Mouse (Mus musculus): ENCODE data around the gene Sox13. TPM values are rescaled to one million over a fixed set of nuclear protein-coding genes. Genes with fewer than 3 reads are reported as not detected.

Gene Sox13
- polyA plus RNA-seq, 1 experiment: 0.80 TPM

DNA sequence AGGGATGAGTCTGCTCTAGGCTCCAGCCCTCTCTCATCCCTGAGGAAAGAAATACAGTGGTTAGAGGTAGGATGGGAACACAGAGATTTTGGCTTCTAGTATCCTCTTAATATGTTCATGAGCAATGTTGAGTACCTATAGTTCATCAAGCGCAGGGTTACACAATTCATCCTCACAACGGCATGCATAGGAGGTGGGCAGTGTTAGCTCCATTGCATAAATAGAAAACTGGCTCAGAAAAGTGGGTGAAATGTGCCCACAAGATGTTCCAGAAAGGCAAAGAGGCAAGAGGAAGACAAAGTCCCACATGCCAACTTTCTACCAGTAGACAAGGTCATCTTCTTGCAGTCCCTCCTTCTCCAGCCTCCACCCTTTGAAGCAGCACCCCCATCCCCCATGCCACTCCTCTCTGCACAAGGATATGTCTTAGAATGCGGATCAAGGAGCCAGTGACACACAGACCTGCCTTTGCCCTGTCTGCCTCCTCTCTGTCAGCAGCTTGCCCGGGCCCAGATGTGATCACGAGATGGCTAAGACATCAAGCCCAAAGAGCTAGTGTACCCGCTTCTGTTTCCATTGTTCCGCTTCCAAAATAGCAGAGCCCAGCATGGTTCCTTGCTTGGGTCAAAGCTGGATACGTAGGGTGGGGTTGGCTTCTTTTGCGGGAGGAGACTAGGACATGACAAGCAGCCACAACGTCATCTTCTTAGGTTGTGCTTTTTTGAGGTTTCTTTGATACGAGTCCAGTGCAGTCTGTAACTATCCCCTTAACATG is 91.3 kb downstream of the Sox13 start:
- H3K4me2 ChIP-seq (ENCODE audit: low read depth): no peak overlapping the region
- no peak for TF ChIP-seq REST (IDR thresholded peaks at IDR 0.05; ENCODE audit: insufficient read depth, insufficient read length)
- no peak for TF ChIP-seq TCF3 (IDR thresholded peaks at IDR 0.05; ENCODE audit: insufficient read length, low read depth)
- no peak for TF ChIP-seq POLR2A (IDR thresholded peaks at IDR 0.05; ENCODE audit: insufficient read length, low read depth)
- no peak for TF ChIP-seq MYOG (IDR thresholded peaks at IDR 0.05; ENCODE audit: control insufficient read depth in 1 of 3, insufficient read depth in 1 of 3, insufficient read length in 2 of 3, low read depth in 2 of 3)
- TF ChIP-seq SRF (IDR thresholded peaks at IDR 0.05; ENCODE audit: control insufficient read depth, insufficient read length, low read depth): no peak
- no peak for TF ChIP-seq MAX (IDR thresholded peaks at IDR 0.05; ENCODE audit: low read depth)
- no peak for TF ChIP-seq TCF12 (IDR thresholded peaks at IDR 0.05; ENCODE audit: insufficient read depth, poor library complexity, severe bottlenecking)
- TF ChIP-seq POLR2AphosphoS2 (IDR thresholded peaks at IDR 0.05; ENCODE audit: insufficient read length, low read depth): no peak
- no peak for TF ChIP-seq E2F4 (IDR thresholded peaks at IDR 0.05; ENCODE audit: insufficient read depth)
- TF ChIP-seq USF1 (IDR thresholded peaks at IDR 0.05; ENCODE audit: low read depth): no peak
- TF ChIP-seq CEBPB (IDR thresholded peaks at IDR 0.05; ENCODE audit: insufficient read depth, poor library complexity, severe bottlenecking): no peak
- TF ChIP-seq MYOD1 (IDR thresholded peaks at IDR 0.05; ENCODE audit: control insufficient read depth in 1 of 3, insufficient read length in 2 of 3, low read depth in 2 of 3): no peak
- H3K4me3 ChIP-seq: no peak overlapping the region
- H3K27me3 ChIP-seq (ENCODE audit: control insufficient read depth, insufficient read depth, insufficient read length): peaks cover 33% of the 10 kb centered on the region
- H3K36me3 ChIP-seq (ENCODE audit: control insufficient read depth, insufficient read depth): no peaks in the 10 kb centered on the region
- H3ac ChIP-seq (ENCODE audit: control insufficient read depth, insufficient read length): no peak overlapping the region
- no peaks in the 10 kb centered on the region for H3K79me2 ChIP-seq (ENCODE audit: control insufficient read depth, insufficient read depth)

Other genes starting within 250 kb of the Sox13 start
- gene Golt1a, start 114.6 kb downstream of the Sox13 start, polyA plus RNA-seq (2012; fragmentation: generic; extraction: Trizol): not detected
- not detected for gene Kiss1, start 102.5 kb downstream of the Sox13 start, polyA plus RNA-seq (2012; fragmentation: generic; extraction: Trizol)
- not detected for gene Ren1, start 73.9 kb downstream of the Sox13 start, polyA plus RNA-seq (2012; fragmentation: generic; extraction: Trizol)
- 0.73 TPM for gene Etnk2, start 60.8 kb downstream of the Sox13 start, polyA plus RNA-seq (2012; fragmentation: generic; extraction: Trizol)
- 240 TPM for gene Snrpe, start 185.9 kb upstream of the Sox13 start, polyA plus RNA-seq (2012; fragmentation: generic; extraction: Trizol)
- 3.2 TPM for gene Zbed6, start 236.5 kb upstream of the Sox13 start, polyA plus RNA-seq (2012; fragmentation: generic; extraction: Trizol)
- 2.6 TPM for gene Gm38394, start 236.9 kb upstream of the Sox13 start, polyA plus RNA-seq (2012; fragmentation: generic; extraction: Trizol)